Mouse (Mus musculus) kidney, adult 2 months (tissue): Measurements from ENCODE around the gene Slc17a1. TPM values are rescaled to one million over a fixed set of nuclear protein-coding genes. Genes with fewer than 3 reads are reported as not detected.

ENCODE experiments used
- DNase-seq: peaks from one replicate; pipeline ENCODE4 v3.0.0; 2021
- H3K27ac ChIP-seq: fragments of 200-500 bp; 2 replicates; pipeline ENCODE4 v1.5.1; 2012; ENCODE audit warnings: low read depth, low read length, control low read depth, inconsistent platforms; ENCODE audit not compliant: insufficient read depth
- H3K27me3 ChIP-seq: fragments of 200-500 bp; replicated peaks from 2 replicates; pipeline ENCODE4 v1.6.1; 2012; ENCODE audit warnings: mild to moderate bottlenecking, moderate library complexity, low read length, inconsistent platforms; ENCODE audit not compliant: control insufficient read depth, insufficient read depth
- H3K36me3 ChIP-seq: fragments of 200-500 bp; 2 replicates; pipeline ENCODE4 v1.6.1; 2012; ENCODE audit warnings: mild to moderate bottlenecking, moderate library complexity, low read length, inconsistent platforms; ENCODE audit not compliant: control insufficient read depth, insufficient read depth
- H3K4me1 ChIP-seq: fragments of 200-500 bp; 2 replicates; pipeline ENCODE4 v1.6.1; 2011; ENCODE audit warnings: low read length; ENCODE audit not compliant: control insufficient read depth, insufficient read depth
- H3K4me3 ChIP-seq: fragments of 200-500 bp; 2 replicates; pipeline ENCODE4 v1.5.1; 2011; ENCODE audit warnings: mild to moderate bottlenecking, low read depth, low read length, control low read depth; ENCODE audit not compliant: insufficient read depth
- CTCF ChIP-seq: fragments of 200-500 bp; conservative IDR thresholded peaks from 2 replicates; pipeline ENCODE4 v1.5.1; 2011; ENCODE audit warnings: low read depth, mild to moderate bottlenecking, control low read depth, low read length, moderate library complexity, mixed read lengths; ENCODE audit not compliant: insufficient read depth, insufficient read length
- POLR2A ChIP-seq: fragments of 200-500 bp; IDR thresholded peaks from one replicate; pipeline ENCODE4 v1.6.1; 2011; ENCODE audit warnings: low read depth, low read length, control low read depth
- WGBS: fragments of 180-500 bp; shearing (Covaris S2); methylation state at CpG from one replicate; pipeline ENCODE4 v1.1.7; 2018; 5-methylcytosine and 5-hydroxymethylcytosine counted together
- polyA plus RNA-seq: library from polyadenylated mRNA; depleted of rRNA; stranded (reverse); fragments of >200 nt; gene quantifications from 2 replicates; pipeline ENCODE4 v1.2.3, GENCODE M21; 2012; rRNA removed

Gene Slc17a1
- 284 and 312 TPM in 2 replicates for polyA plus RNA-seq

DNA sequence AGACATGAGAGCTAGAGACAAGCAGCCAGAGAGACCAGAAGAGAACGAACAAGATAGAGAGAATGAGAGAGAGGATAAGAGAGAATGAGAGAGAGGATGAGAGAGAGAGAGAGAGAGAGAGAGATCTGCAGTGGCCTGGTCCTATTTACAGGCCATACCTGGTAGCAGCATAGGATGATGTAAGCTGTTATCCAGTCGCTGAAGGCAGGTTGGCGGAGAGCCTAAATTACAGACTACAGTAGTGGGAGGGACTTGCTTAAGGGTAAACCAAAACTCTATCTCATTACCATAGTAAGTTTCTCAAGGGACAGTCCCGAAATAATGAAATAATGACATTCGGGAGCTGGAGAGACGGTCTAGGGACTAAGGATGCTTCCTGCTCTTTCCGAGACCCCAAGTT lies at the start of gene Slc17a1:
Slc17a1 (plus strand) TSS at position 346 of the 400 bp plus-strand sequence.
- TF ChIP-seq POLR2A: no peak
- TF ChIP-seq CTCF: no peak
- Histone ChIP-seq H3K36me3 (peaks cover 2% of the 10 kb centered on the region), H3K27ac (peak within 1 kb of the TSS; percentile 92), H3K4me1 (peaks cover 19% of the 10 kb centered on the region), H3K4me3 (no peak within 1 kb of the TSS; the same call in 1 of the 2 replicates), H3K27me3 (no peaks in the 10 kb centered on the region)
- 68% methylated on average over 7 of the region's 7 CpGs for WGBS
- DNase-seq: peak; percentile 80

GRCm38 (mm10) chr13:23820179-23820940 lies 47.2 kb upstream of the Slc17a1 start:
- TF ChIP-seq POLR2A (no peak), CTCF (no peak)
- no peaks in the 10 kb centered on the region for H3K36me3 ChIP-seq
- no peak overlapping the region for H3K27ac ChIP-seq
- no peak overlapping the region for H3K4me3 ChIP-seq
- peak; percentile 8 for DNase-seq
- 79% methylated on average over 4 of the region's 4 CpGs for WGBS
- no peaks in the 10 kb centered on the region for H3K27me3 ChIP-seq
- no peaks in the 10 kb centered on the region; the same call in 1 of the 2 replicates for H3K4me1 ChIP-seq

GRCm38 (mm10) chr13:23822213-23822612 lies 45.3 kb upstream of the Slc17a1 start:
- no peak overlapping the region for H3K27ac ChIP-seq
- no peak overlapping the region for H3K4me3 ChIP-seq
- no peaks in the 10 kb centered on the region for H3K27me3 ChIP-seq
- TF ChIP-seq POLR2A: no peak
- TF ChIP-seq CTCF: no peak
- no peaks in the 10 kb centered on the region for H3K36me3 ChIP-seq
- DNase-seq: no peak
- 72% methylated on average over 3 of the region's 3 CpGs for WGBS
- H3K4me1 ChIP-seq: no peaks in the 10 kb centered on the region; the same call in 1 of the 2 replicates

DNA sequence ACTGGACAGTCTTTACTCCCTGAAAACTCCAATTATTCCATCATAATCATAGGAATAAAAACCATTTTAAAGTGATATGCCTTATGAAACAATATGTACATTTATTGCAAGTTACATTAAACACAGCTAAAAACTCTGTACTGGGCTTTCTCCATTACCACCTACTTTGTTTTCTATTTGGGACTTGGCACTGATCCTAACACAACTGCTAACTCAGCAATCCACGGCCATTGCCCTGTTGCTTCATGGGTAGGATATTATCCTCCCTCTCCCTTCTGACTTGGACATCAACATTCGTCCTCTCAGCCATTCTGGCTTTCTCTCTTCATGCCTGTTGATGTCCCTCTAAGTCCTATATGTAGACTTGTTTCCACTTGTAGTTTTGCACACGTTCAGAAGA lies 40.9 kb upstream of the Slc17a1 start:
- H3K27ac ChIP-seq: no peak overlapping the region
- no peak for DNase-seq
- 51% methylated on average over 3 of the region's 3 CpGs for WGBS
- no peak for TF ChIP-seq POLR2A
- no peak for TF ChIP-seq CTCF
- H3K4me1 ChIP-seq: no peaks in the 10 kb centered on the region
- no peaks in the 10 kb centered on the region for H3K36me3 ChIP-seq
- no peaks in the 10 kb centered on the region for H3K27me3 ChIP-seq
- no peak overlapping the region for H3K4me3 ChIP-seq

- Histone ChIP-seq H3K4me3 (no peak overlapping the region), H3K36me3 (no peaks in the 10 kb centered on the region), H3K4me1 (peaks cover 20% of the 10 kb centered on the region; the same call in 1 of the 2 replicates), H3K27me3 (no peaks in the 10 kb centered on the region), H3K27ac (no peak overlapping the region)
- DNase-seq: peak; percentile 72
- TF ChIP-seq POLR2A: no peak
- peak; percentile 79 for TF ChIP-seq CTCF
- 13% methylated on average over 6 of the region's 6 CpGs for WGBS
These were observed 34.5 kb upstream of the Slc17a1 start for GRCm38 (mm10) chr13:23833053-23833452.

- Histone ChIP-seq H3K36me3 (no peaks in the 10 kb centered on the region), H3K4me3 (no peak overlapping the region), H3K4me1 (peaks cover 23% of the 10 kb centered on the region; the same call in 1 of the 2 replicates), H3K27me3 (no peaks in the 10 kb centered on the region), H3K27ac (peak overlapping the region; percentile 86)
- peak; percentile 73 for DNase-seq
- 48% methylated on average over 5 of the region's 5 CpGs for WGBS
- TF ChIP-seq CTCF: no peak
These were observed 32.7 kb upstream of the Slc17a1 start for GRCm38 (mm10) chr13:23834836-23835235.

- TF ChIP-seq CTCF (no peak), POLR2A (no peak)
- 66% methylated on average over 5 of the region's 5 CpGs for WGBS
- Histone ChIP-seq H3K36me3 (no peaks in the 10 kb centered on the region), H3K27me3 (no peaks in the 10 kb centered on the region), H3K4me3 (no peak overlapping the region), H3K4me1 (peaks cover 23% of the 10 kb centered on the region; the same call in 1 of the 2 replicates), H3K27ac (peak overlapping the region; percentile 77)
- DNase-seq: peak; percentile 55
These were observed 30.9 kb upstream of the Slc17a1 start for GRCm38 (mm10) chr13:23836630-23837029.
